Mouse (Mus musculus) G1E (cell line): ENCODE measurements around the gene Dmrt1.

Experiments used
- CTCF ChIP-seq: IDR thresholded peaks from 2 replicates; pipeline ENCODE4 v1.5.1; 2012; ENCODE audit warnings: low read depth, low read length, inconsistent platforms, mixed read lengths
- GATA1 ChIP-seq: IDR thresholded peaks from 2 replicates; pipeline ENCODE4 v1.6.1; 2012; ENCODE audit warnings: borderline replicate concordance, low read length, inconsistent platforms, mixed read lengths

DNA sequence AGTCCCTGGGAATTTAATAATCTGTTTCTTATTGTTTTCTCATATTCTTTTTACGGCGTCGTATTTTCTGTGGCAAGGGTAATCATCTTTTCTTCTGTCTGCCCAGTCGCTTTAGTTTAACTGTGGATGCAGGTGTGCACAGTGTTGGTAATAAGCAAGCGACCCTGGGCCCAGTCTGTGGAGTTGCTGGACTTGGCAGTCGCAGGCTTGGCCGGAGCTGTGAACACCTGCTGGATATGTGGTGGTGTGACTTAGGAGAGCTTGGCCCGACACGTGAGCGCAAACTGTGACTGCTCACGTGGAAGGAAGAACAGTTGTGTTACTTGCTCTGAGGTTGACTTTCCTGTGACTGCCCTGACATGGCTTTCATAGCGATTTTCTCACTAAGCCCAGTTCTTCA lies 24.3 kb downstream of the Dmrt1 start:
- TF ChIP-seq GATA1, result no peak
- no peak for TF ChIP-seq CTCF
